Mouse (Mus musculus): ENCODE measurements around the gene Papolb.

The Papolb gene

GRCm38 (mm10) chr5:142518973-142519372 is 10.9 kb downstream of the Papolb start:
- no peak for DNase-seq (ENCODE audit: low read depth)

- no peak for DNase-seq (ENCODE audit: low read depth)
Observed at GRCm38 (mm10) chr5:142512112-142512511, 17.8 kb downstream of the Papolb start.

GRCm38 (mm10) chr5:142510061-142510414 is 19.8 kb downstream of the Papolb start:
- no peak for DNase-seq (ENCODE audit: low read depth)

- DNase-seq (ENCODE audit: low read depth): no peak
Observed at GRCm38 (mm10) chr5:142509141-142510060, 20.5 kb downstream of the Papolb start.

DNA sequence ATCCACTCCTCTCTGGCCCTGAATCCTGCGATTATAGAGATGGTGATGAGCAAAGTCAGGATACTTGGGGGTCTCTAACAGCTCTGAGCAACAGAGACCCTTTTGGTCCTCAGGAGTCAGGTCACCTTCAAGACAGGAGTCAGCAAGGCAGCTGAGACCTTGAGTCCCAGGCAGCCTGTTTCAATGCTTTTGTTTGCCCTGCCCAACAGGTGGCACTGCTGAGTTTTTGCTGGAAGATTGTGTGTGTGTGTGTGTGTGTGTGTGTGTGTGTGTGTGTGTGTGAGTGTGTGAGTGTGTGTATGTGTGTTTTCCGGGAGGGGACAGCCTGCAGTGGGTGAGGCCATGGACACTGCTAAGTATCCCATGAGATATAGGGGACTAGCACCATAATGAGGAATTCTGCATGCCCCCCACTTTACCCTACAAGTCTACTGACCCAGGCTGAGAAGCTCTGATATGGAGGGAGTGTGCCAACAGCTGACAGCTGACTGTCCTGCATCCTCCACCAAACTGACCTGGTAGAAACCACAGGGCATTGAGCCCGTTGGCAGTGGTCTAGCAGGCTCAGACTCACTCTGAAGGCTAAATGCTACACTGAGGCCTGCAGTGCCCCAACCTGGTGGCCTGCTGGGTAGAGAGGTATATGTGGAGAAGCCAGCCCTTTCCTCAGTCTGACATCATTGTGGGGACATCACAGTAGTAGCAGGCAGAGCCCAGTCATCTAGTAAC is 24.0 kb downstream of the Papolb start:
- peak; percentile 39 for DNase-seq (ENCODE audit: low read depth)

DNA sequence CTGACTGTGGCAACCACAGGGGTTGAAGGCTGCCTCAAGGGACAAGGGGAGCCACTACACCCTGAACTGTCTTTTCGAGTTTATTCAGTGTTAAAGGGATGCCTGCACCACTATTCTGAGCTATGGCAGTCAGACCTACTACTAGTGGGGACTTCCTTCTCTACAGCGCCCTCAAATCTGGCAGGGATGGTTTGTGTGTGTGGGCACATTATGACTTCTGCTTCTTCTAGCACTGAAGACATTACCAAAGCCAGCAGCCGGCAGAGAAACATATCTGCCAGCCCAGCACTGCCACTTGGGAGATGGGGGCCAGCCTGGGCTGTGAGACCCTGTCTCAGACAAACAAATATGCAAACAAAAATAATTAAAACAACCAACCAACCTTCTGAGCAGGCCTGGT is 25.7 kb downstream of the Papolb start:
- DNase-seq (ENCODE audit: low read depth): no peak

DNA sequence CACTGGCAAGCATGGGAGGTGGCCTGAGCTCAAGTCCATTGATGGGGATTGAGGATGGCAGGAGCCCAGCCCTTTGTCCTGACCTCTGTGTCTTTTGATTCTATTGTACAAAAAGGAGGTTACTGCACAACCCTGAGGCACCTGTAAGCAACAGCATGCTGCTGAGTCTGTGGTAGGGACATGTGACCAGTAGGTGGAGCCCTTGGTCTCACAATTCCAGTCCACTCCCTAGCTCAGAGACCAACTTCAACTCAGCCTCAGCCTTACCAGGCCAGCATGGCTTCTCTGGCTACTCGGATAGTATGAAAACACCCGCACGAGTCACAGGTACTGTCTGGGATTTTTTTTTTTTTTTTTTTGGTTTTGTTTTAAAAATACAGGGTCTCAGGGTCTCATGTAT is 27.5 kb downstream of the Papolb start:
- DNase-seq (ENCODE audit: low read depth): peak; percentile 89

DNA sequence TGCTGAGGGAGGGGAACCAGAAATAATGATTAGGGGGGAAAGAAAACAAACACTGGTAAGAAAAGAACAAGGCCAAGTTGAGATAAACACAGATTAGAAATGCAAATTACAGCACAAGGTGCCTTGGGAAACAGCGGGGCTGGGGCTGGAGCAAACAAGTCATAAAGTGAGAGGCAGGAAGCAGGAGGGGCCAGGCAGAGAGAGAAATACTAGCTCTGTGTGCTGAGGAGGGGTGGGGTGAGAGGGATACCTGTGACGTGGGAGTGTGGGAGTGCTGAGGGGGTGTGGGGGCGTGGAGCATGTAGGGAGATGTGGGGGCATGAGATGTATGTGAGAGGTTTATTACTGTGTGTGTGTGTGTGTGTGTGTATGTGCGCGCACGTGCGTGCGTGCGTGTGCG is 29.0 kb downstream of the Papolb start:
- DNase-seq (ENCODE audit: low read depth): no peak

GRCm38 (mm10) chr5:142498964-142499363 is 30.9 kb downstream of the Papolb start:
- peak; percentile 28 for DNase-seq (ENCODE audit: low read depth)

GRCm38 (mm10) chr5:142495321-142496096 is 34.4 kb downstream of the Papolb start:
- DNase-seq (ENCODE audit: low read depth): no peak

GRCm38 (mm10) chr5:142493307-142493706 is 36.6 kb downstream of the Papolb start:
- DNase-seq (ENCODE audit: low read depth): peak; percentile 28

DNA sequence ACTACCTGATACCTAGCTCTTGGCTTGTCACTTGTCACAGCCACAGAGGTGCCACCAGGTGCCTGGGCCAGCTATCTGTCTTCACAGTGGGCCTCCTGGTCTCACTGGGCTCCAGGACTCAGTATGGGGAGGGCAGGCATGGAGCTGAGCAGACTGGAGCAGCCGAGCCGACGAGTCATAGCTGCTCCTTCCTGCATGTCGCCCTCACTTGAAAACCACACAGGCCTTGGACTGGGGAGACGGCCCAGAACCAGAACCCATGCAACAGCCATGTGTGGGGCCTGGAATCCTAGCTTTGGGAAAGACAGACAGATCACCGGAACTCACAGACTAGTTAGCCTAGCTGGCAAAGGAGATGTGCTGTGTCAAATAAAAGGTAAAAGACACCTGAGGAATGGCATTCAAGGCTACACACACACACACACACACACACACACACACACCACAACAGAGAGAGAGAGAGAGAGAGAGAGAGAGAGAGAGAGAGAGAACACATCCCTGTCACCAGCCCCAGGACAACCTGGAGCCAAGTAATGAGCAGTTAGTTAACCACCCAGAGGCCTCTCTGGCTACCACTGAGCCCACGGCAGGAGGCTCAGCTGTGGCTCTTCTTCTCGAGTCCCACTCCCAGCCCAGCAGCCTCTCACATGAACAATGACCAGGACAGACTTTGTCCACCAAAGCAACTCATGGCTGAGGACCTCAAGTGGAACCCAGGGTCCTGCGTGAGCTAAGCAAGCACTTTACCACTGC is 39.7 kb downstream of the Papolb start:
- no peak for DNase-seq (ENCODE audit: low read depth)

GRCm38 (mm10) chr5:142486654-142487053 is 43.2 kb downstream of the Papolb start:
- no peak for DNase-seq (ENCODE audit: low read depth)

- DNase-seq (ENCODE audit: low read depth): no peak
Observed at GRCm38 (mm10) chr5:142483581-142483980, 46.3 kb downstream of the Papolb start.

DNA sequence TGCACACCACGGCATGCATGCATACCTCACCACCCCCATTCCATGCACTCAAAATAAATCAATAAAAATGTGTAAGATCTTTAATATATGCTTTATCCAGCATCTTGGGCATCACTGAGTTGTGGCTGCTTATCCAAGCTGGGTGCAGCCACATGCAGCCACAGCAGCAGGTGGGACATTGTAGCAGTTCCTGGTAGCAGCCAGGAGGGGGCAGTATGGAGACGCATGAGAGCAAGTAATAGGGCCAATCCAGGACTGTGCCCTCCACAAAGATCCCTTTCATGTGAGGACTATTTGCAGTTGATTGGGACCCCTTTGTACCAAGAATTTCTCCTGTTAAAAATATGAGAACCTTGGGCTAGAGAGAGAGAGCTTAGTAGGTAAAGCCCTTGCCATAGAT is 47.4 kb downstream of the Papolb start:
- peak; percentile 65 for DNase-seq (ENCODE audit: low read depth)

GRCm38 (mm10) chr5:142478829-142479435 is 50.9 kb downstream of the Papolb start:
- DNase-seq (ENCODE audit: low read depth): peak; percentile 75

GRCm38 (mm10) chr5:142477866-142478615 is 51.8 kb downstream of the Papolb start:
- DNase-seq (ENCODE audit: low read depth): peak; percentile 33

DNA sequence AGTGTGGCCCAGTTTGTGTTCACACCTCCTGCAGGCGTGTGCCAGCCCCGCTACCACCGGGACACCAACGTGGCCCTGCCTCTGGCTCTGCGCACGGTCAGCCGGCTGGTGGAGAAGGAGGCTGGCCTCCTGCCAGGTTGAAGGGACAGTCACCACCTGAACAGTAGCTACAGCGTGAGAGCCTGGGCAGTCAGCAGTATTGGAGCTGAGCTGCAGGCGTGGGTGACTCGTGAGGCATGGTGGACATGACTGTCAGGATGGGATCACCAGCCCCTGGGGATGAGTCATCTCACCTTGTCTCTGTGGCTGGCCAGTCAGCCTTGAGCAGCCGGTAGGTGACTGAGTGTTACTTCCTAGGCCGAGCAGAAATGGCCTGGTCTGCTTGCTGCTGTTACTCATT is 52.5 kb downstream of the Papolb start:
- peak; percentile 80 for DNase-seq (ENCODE audit: low read depth)

All from 416B (cell line).